Mouse (Mus musculus) bone marrow, adult 2 months (tissue): ENCODE data around the gene Rnf208. TPM values are rescaled to one million over a fixed set of nuclear protein-coding genes. Genes with fewer than 3 reads are reported as not detected.

Experiments used
- H3K27ac ChIP-seq: fragments of 200-500 bp; 2 replicates; pipeline ENCODE4 v1.5.1; 2012; ENCODE audit warnings: low read depth, mild to moderate bottlenecking, control low read depth, inconsistent platforms, low read length; ENCODE audit not compliant: control insufficient read depth, poor library complexity, insufficient read depth
- H3K4me1 ChIP-seq: fragments of 200-500 bp; 2 replicates; pipeline ENCODE4 v1.6.1; 2011; ENCODE audit warnings: low read length; ENCODE audit not compliant: control insufficient read depth, insufficient read depth
- H3K4me3 ChIP-seq: fragments of 200-500 bp; replicated peaks from 2 replicates; pipeline ENCODE3; 2011; ENCODE audit warnings: mild to moderate bottlenecking, low read depth, low read length, control low read depth; ENCODE audit not compliant: control insufficient read depth
- CTCF ChIP-seq: fragments of 200-500 bp; IDR thresholded peaks from 2 replicates; pipeline ENCODE4 v1.5.1; 2011; ENCODE audit warnings: low read length, control low read depth; ENCODE audit not compliant: control insufficient read depth, insufficient read depth
- POLR2A ChIP-seq: fragments of 200-500 bp; IDR thresholded peaks from 2 replicates; pipeline ENCODE4 v1.6.1; 2011; ENCODE audit warnings: low read depth, mild to moderate bottlenecking, control low read depth, low read length, borderline replicate concordance; ENCODE audit not compliant: control insufficient read depth
- WGBS: fragments of 180-500 bp; shearing (Covaris S2); methylation state at CpG from one replicate; pipeline ENCODE4 v1.1.7; 2018; 5-methylcytosine and 5-hydroxymethylcytosine counted together
- polyA plus RNA-seq: library from polyadenylated mRNA; stranded (reverse); fragments of >200 nt; gene quantifications from 2 replicates; pipeline ENCODE4 v1.2.4, GENCODE M21; 2011; ENCODE audit warnings: low replicate concordance; ENCODE audit not compliant: missing spikeins, insufficient read depth, insufficient read length

Gene Rnf208
- polyA plus RNA-seq, 1 experiment, result 3.1 TPM

GRCm38 (mm10) chr2:25267241-25267640, 25.2 kb downstream of the Rnf208 start:
- TF ChIP-seq CTCF (no peak), POLR2A (no peak)
- Histone ChIP-seq H3K4me1 (peaks cover 5% of the 10 kb centered on the region), H3K27ac (no peak overlapping the region), H3K4me3 (no peak overlapping the region)

- 82% methylated on average over 4 of the region's 4 CpGs for WGBS
- Histone ChIP-seq H3K27ac (no peak overlapping the region), H3K4me1 (peaks cover 5% of the 10 kb centered on the region), H3K4me3 (no peak overlapping the region)
- TF ChIP-seq POLR2A (no peak), CTCF (no peak)
Measured at GRCm38 (mm10) chr2:25267746-25268309, 25.8 kb downstream of the Rnf208 start.

- Histone ChIP-seq H3K4me1 (peaks cover 5% of the 10 kb centered on the region), H3K27ac (peak within 1 kb of the TSS; percentile 85), H3K4me3 (peak within 1 kb of the TSS; percentile 93)
- TF ChIP-seq POLR2A, result peak; percentile 97
- peak; percentile 38; the same call in 1 of the 2 replicates for TF ChIP-seq CTCF
- WGBS, result under 1% methylated on average over 55 of the region's 55 CpGs
Measured at GRCm38 (mm10) chr2:25271827-25272511, 29.9 kb downstream of the Rnf208 start, which contains the start of the genes Ssna1 and Anapc2. TSS of gene Ssna1 (minus strand) at chr2:25272438. TSS of gene Anapc2 (plus strand) at chr2:25272478.

DNA sequence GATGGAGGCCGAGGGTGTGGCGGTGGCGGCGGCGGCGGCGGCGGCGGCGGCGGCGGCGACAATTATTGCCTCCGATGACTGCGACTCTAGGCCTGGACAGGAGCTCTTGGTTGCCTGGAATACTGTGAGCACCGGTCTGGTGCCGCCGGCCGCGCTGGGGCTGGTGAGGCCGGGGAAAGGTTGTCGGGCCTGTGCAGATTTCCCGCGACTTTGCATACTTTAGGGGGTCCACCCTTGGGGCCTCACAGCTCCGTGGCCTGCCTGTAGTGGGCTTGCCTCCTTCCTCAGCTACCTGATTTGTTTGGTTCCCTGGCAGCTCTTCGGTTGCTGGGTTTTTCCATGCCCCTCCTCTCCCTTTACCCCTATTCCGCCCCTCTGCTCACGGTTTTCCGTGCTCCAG, 30.5 kb downstream of the Rnf208 start:
- Histone ChIP-seq H3K4me1 (peaks cover 5% of the 10 kb centered on the region), H3K4me3 (peak overlapping the region; percentile 93), H3K27ac (peak overlapping the region; percentile 14)
- TF ChIP-seq CTCF (no peak), POLR2A (no peak)
- under 1% methylated on average over 29 of the region's 29 CpGs for WGBS

DNA sequence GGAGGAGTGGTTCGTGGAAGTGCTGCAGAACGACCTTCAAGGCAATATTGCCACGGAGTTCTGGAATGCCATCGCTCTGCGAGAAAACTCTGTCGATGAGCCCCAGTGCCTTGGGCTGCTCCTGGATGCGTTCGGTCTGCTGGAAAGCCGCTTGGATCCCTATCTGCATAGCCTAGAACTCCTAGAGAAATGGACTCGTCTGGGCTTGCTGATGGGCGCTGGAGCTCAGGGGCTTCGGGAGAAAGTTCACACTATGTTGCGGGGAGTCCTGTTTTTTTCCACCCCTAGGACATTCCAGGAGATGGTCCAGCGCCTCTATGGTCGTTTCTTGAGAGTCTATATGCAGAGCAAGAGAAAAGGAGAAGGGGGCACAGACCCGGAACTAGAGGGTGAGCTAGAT, 31.0 kb downstream of the Rnf208 start:
- H3K4me3 ChIP-seq, result peak overlapping the region; percentile 93
- peaks cover 5% of the 10 kb centered on the region for H3K4me1 ChIP-seq
- no peak overlapping the region for H3K27ac ChIP-seq
- TF ChIP-seq CTCF (no peak), POLR2A (no peak)
- 36% methylated on average over 16 of the region's 16 CpGs for WGBS

GRCm38 (mm10) chr2:25278928-25279882, 37.1 kb downstream of the Rnf208 start:
- WGBS, result 64% methylated on average over 13 of the region's 13 CpGs
- Histone ChIP-seq H3K4me1 (no peaks in the 10 kb centered on the region), H3K4me3 (no peak overlapping the region), H3K27ac (no peak overlapping the region)
- no peak for TF ChIP-seq POLR2A
- TF ChIP-seq CTCF, result peak; percentile 77

DNA sequence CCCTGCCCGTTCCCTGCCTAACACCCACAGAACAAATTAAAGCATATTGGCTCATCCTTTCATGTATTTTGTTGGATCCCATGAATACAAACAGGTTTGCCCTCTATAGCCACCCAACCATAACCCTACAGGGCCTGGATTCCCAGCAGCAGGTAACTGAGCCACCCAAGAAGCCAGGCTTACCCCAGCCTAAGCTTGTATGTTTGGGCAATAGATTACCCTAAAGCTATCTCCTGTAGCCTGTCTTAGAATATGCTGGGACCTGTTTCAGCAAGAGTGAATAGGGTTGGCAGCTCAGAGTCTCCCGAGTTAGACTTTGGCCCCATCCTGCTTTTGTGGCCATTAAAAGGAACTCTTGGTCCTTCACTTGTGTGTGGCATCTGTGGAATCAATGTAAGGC, 43.5 kb downstream of the Rnf208 start:
- TF ChIP-seq POLR2A (no peak), CTCF (no peak)
- Histone ChIP-seq H3K4me1 (no peaks in the 10 kb centered on the region), H3K27ac (no peak overlapping the region), H3K4me3 (no peak overlapping the region)
- 90% methylated on average over 2 of the region's 2 CpGs for whole genome bisulfite sequencing

DNA sequence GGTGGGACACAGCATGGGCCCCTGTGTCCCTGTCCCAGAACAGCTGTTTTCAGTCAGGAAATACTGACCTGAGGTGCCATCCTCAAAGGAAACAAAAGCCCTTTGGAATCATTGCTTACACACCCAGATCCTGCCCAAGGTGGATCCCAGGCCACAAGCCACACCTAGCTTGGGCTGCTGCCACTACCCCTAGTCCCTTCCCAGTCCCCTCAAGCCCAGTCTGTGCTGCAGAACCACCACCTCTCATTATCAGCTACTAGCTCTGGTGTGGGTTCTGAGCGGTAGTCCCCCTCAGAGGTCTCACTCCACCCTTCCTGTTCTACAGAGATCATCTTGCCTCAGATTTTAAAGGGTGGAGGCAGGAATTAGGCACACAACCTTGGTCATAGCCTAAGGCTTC, 44.3 kb downstream of the Rnf208 start:
- H3K4me3 ChIP-seq, result no peak overlapping the region
- H3K4me1 ChIP-seq, result no peaks in the 10 kb centered on the region
- no peak overlapping the region for H3K27ac ChIP-seq
- TF ChIP-seq POLR2A (no peak), CTCF (no peak)
- 69% methylated on average over 1 of the region's 1 CpGs for WGBS
